In genomic region chr9:76566515-76567280, GRCm38 (mm10) we compare ENCODE assay signal across 7 mouse cellular contexts. TPM values are rescaled to one million over a fixed set of nuclear protein-coding genes. Genes with fewer than 3 reads are reported as not detected.
DNase-seq lines count a peak whose midpoint lies in the region; ATAC-seq lines count a peak whose summit lies in the region.

Fam83b (minus strand) TSS chr9:76567116.

- H3K9ac ChIP-seq in forebrain, embryonic 12.5 days, result peak within 1 kb of the TSS; percentile 61
- peak within 1 kb of the TSS; percentile 51 for H3K9ac ChIP-seq in lung, embryonic 15.5 days

- no peaks in the 10 kb centered on the region for H3K36me3 ChIP-seq in forebrain, embryonic 12.5 days (replicated peaks)
- no peaks in the 10 kb centered on the region for H3K36me3 ChIP-seq in lung, embryonic 15.5 days

- H3K27me3 ChIP-seq in forebrain, embryonic 12.5 days, result peaks cover 29% of the 10 kb centered on the region; the same call in 1 of the 2 replicates
- 0 out of 2 replicates have a peak, but pooled peaks cover 4% of the 10 kb centered on the region for H3K27me3 ChIP-seq in lung, embryonic 15.5 days

- peak; percentile 82 for DNase-seq in A20 (ENCODE audit: low read depth, low spot score)
- peak; percentile 46 for DNase-seq in ES-CJ7 (ENCODE audit: low read depth, low spot score)
- peak; percentile 36 to 46 for DNase-seq in kidney, adult 8-10 months
- peak; percentile 52 for DNase-seq in retina, postnatal 1 day
- no peak for DNase-seq in adipocyte (ENCODE audit: low spot score)

- 5% methylated on average over 40 of the region's 40 CpGs for WGBS in forebrain, embryonic 12.5 days
- 1% methylated on average over 39 of the region's 40 CpGs for WGBS in lung, embryonic 15.5 days

- H3K9me3 ChIP-seq in forebrain, embryonic 12.5 days, result no peaks in the 10 kb centered on the region
- no peaks in the 10 kb centered on the region for H3K9me3 ChIP-seq in lung, embryonic 15.5 days

- peak; percentile 70 for ATAC-seq in forebrain, embryonic 12.5 days (ENCODE audit: low FRiP score)
- peak; percentile 89 for ATAC-seq in lung, embryonic 15.5 days (ENCODE audit: borderline replicate concordance, extremely low read depth, low FRiP score, low TSS enrichment)

- peaks cover 3% of the 10 kb centered on the region; the same call in 1 of the 2 replicates for H3K4me1 ChIP-seq in forebrain, embryonic 12.5 days
- peaks cover 21% of the 10 kb centered on the region; the same call in 1 of the 2 replicates for H3K4me1 ChIP-seq in lung, embryonic 15.5 days

- peak within 1 kb of the TSS; percentile 73 for H3K4me2 ChIP-seq in forebrain, embryonic 12.5 days
- H3K4me2 ChIP-seq in lung, embryonic 15.5 days, result peak within 1 kb of the TSS; percentile 88

- peak within 1 kb of the TSS; percentile 59 for H3K4me3 ChIP-seq in forebrain, embryonic 12.5 days (replicated peaks)
- peak within 1 kb of the TSS; percentile 54 for H3K4me3 ChIP-seq in lung, embryonic 15.5 days

- no peak within 1 kb of the TSS for H3K27ac ChIP-seq in forebrain, embryonic 12.5 days
- H3K27ac ChIP-seq in lung, embryonic 15.5 days, result peak within 1 kb of the TSS; percentile 85

RNA-seq across cellular contexts. Expression of gene Fam83b, which starts in this region (rescaled TPM):
- 0.13 and 0.33 TPM in 2 replicates for polyA plus RNA-seq in forebrain, embryonic 12.5 days (2016; fragmentation: Nextera tagmentation; extraction: Ambion mirVana)
- 3.8 TPM in 2 replicates for polyA plus RNA-seq in lung, embryonic 15.5 days (2015; fragmentation: Nextera tagmentation; extraction: Ambion mirVana)

Comparison
In these comparisons a context has a peak if more than half of its experiments do, and no peak if none do; other contexts are left out.
1. Peak in ATAC-seq, H3K4me3 ChIP-seq, H3K9ac ChIP-seq and H3K4me2 ChIP-seq in forebrain, embryonic 12.5 days; RNA of the gene not detected or under 1 TPM.